Mouse (Mus musculus): ENCODE results near the gene Kcnq1. TPM values are rescaled to one million over a fixed set of nuclear protein-coding genes. Genes with fewer than 3 reads are reported as not detected.

The Kcnq1 gene
- polyA plus RNA-seq, 1 experiment: not detected

DNA sequence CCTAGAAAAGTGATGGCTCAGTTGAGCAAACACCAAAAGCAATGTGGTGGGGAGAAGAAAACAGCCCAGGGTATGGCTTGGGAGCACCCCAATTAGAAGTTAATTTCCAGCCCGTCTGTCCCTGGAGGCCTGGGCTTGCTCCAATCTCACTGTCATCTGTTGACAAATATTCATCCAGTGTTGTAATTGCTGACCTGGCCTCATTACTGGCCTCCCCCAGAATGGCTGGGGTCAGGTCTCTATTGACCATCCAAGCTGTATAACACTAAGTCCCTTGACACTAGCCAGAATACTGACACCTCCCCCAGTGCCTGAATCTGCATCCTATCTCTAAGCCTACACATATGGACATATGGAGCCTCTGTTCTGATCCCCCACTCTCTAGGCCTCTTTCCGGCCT lies 28.8 kb upstream of the Kcnq1 start:
- H3K4me3 ChIP-seq (ENCODE audit: insufficient read depth, poor library complexity, severe bottlenecking): no peak overlapping the region
- no peaks in the 10 kb centered on the region for H3K79me2 ChIP-seq (ENCODE audit: control insufficient read depth, insufficient read depth)
- no peaks in the 10 kb centered on the region for H3K36me3 ChIP-seq (ENCODE audit: control insufficient read depth, insufficient read depth)
- H3K79me3 ChIP-seq (ENCODE audit: low read depth): no peaks in the 10 kb centered on the region
- no peak overlapping the region for H3ac ChIP-seq (ENCODE audit: control insufficient read depth, insufficient read length, low read depth)
- TF ChIP-seq USF1 (IDR thresholded peaks at IDR 0.05; ENCODE audit: low read depth) (no peak), MAX (IDR thresholded peaks at IDR 0.05) (no peak), MYOG (IDR thresholded peaks at IDR 0.05; ENCODE audit: control insufficient read depth, extremely low read depth, insufficient read length) (no peak), MYOD1 (IDR thresholded peaks at IDR 0.05; ENCODE audit: control insufficient read depth, insufficient read length, low read depth) (no peak), FOSL1 (IDR thresholded peaks at IDR 0.05; ENCODE audit: insufficient read depth, low read length, poor library complexity, severe bottlenecking) (no peak), CTCF (IDR thresholded peaks at IDR 0.05; ENCODE audit: control insufficient read depth, insufficient read depth, insufficient read length) (no peak), CEBPB (IDR thresholded peaks at IDR 0.05; ENCODE audit: low read depth) (no peak)
- no peaks in the 10 kb centered on the region for H3K27me3 ChIP-seq (ENCODE audit: control insufficient read depth, insufficient read depth, insufficient read length)

DNA sequence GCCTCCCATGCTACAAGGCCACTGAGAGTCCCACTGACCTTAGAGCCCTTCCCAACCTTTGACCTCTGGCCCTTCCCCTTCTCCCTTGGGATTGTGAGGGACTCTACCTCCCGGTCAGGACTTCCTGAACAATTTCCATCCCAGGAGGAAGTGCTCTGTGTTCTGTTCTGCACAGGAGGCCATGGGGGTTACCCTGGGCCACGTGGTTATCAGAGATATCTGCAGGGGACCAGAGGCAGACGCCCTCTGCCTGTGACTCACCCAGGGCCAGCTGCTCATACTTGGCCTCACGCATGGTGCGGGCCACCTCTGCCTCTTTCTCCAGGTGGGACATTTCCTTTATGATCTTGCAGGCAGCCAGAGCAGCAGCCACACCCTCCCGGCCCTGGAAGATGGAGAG lies 24.1 kb upstream of the Kcnq1 start:
- Histone ChIP-seq H3K79me3 (ENCODE audit: low read depth) (no peaks in the 10 kb centered on the region), H3ac (ENCODE audit: control insufficient read depth, insufficient read length, low read depth) (no peak overlapping the region), H3K4me3 (ENCODE audit: insufficient read depth, poor library complexity, severe bottlenecking) (no peak overlapping the region), H3K27me3 (ENCODE audit: control insufficient read depth, insufficient read depth, insufficient read length) (no peaks in the 10 kb centered on the region), H3K36me3 (ENCODE audit: control insufficient read depth, insufficient read depth) (no peaks in the 10 kb centered on the region), H3K79me2 (ENCODE audit: control insufficient read depth, insufficient read depth) (no peaks in the 10 kb centered on the region)
- TF ChIP-seq MAX (IDR thresholded peaks at IDR 0.05): no peak
- no peak for TF ChIP-seq CEBPB (IDR thresholded peaks at IDR 0.05; ENCODE audit: low read depth)
- TF ChIP-seq FOSL1 (IDR thresholded peaks at IDR 0.05; ENCODE audit: insufficient read depth, low read length, poor library complexity, severe bottlenecking): no peak
- no peak for TF ChIP-seq MYOD1 (IDR thresholded peaks at IDR 0.05; ENCODE audit: control insufficient read depth, insufficient read length, low read depth)
- TF ChIP-seq CTCF (IDR thresholded peaks at IDR 0.05; ENCODE audit: control insufficient read depth, insufficient read depth, insufficient read length): no peak

DNA sequence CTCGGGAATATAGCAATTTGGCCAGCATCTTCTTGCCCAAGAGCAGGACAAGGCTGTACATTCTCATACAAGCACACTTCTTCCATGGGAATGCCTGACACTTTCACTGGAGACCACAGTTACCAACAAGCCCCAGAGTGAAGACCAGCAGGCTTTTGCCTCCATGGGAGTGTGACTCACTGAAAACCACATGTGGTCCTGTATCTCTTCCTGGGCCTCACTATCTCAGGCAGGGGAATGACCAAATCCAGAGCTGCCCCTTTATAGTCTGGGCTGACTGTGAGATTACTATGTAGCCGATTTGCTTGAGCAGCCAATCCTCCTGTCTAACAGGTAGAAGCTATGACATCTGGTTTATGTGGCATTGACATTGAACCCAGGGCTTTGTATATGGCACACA lies 22.5 kb upstream of the Kcnq1 start:
- Histone ChIP-seq H3K79me2 (ENCODE audit: control insufficient read depth, insufficient read depth) (no peaks in the 10 kb centered on the region), H3K27me3 (ENCODE audit: control insufficient read depth, insufficient read depth, insufficient read length) (peaks cover 3% of the 10 kb centered on the region), H3K4me3 (ENCODE audit: insufficient read depth, poor library complexity, severe bottlenecking) (no peak overlapping the region), H3ac (ENCODE audit: control insufficient read depth, insufficient read length, low read depth) (no peak overlapping the region), H3K36me3 (ENCODE audit: control insufficient read depth, insufficient read depth) (no peaks in the 10 kb centered on the region), H3K79me3 (ENCODE audit: low read depth) (no peaks in the 10 kb centered on the region)
- TF ChIP-seq MYOG (IDR thresholded peaks at IDR 0.05; ENCODE audit: control insufficient read depth, extremely low read depth, insufficient read length): no peak
- no peak for TF ChIP-seq CTCF (IDR thresholded peaks at IDR 0.05; ENCODE audit: control insufficient read depth, insufficient read depth, insufficient read length)
- TF ChIP-seq MAX (IDR thresholded peaks at IDR 0.05): no peak
- no peak for TF ChIP-seq USF1 (IDR thresholded peaks at IDR 0.05; ENCODE audit: low read depth)
- TF ChIP-seq CEBPB (IDR thresholded peaks at IDR 0.05; ENCODE audit: low read depth): no peak
- no peak for TF ChIP-seq MYOD1 (IDR thresholded peaks at IDR 0.05; ENCODE audit: control insufficient read depth, insufficient read length, low read depth)
- TF ChIP-seq FOSL1 (IDR thresholded peaks at IDR 0.05; ENCODE audit: insufficient read depth, low read length, poor library complexity, severe bottlenecking): no peak

DNA sequence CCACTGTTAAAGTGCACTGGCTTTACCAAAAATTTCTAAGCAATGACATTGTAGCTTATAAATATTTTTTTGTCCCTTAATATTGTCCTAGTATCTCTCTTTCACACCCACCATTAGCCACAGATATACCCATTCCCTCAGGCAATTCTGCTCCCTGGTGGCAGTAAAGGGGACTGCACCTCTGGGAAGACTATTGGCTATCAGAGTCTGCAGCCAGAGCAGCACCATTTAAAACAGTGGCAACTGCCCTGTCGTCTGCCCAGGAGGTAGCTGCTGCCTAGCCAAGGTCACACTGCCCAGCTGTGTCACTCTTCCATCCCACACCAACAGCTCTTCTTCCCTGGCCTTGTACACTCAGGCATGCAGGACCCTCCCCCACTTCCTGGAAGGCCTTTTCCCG lies 19.8 kb upstream of the Kcnq1 start:
- H3K79me2 ChIP-seq (ENCODE audit: control insufficient read depth, insufficient read depth): no peaks in the 10 kb centered on the region

DNA sequence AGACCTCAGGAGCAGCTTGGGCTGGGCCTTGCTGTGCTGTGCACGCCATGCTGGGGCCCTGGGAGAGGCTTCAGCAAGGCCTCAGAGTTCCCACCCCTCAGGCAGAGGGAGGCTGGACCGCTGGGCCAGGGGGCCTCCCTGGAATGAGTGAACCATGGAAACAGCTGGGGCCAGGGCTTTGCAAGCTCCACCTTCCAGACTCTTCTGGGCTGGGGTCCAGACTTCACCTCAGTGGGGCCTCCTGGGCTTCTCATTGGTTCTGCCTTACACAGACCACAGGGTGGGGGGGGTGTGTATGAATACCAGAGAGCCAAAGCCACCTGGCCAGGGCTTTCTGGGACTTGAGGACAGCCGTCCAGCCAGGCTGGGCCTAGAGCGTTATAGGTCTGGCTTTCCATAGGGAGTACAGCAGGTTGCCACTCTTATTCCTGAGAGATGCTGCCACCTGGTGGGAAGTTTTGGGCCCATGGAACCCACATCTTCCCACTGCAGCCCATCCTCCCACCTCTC lies 19.0 kb upstream of the Kcnq1 start:
- TF ChIP-seq USF1 (IDR thresholded peaks at IDR 0.05; ENCODE audit: low read depth): no peak
- peak; percentile 42 for TF ChIP-seq CTCF (IDR thresholded peaks at IDR 0.05; ENCODE audit: control insufficient read depth, insufficient read depth, insufficient read length)
- Histone ChIP-seq H3K79me2 (ENCODE audit: control insufficient read depth, insufficient read depth) (no peaks in the 10 kb centered on the region), H3K79me3 (ENCODE audit: low read depth) (no peaks in the 10 kb centered on the region), H3ac (ENCODE audit: control insufficient read depth, insufficient read length, low read depth) (no peak overlapping the region), H3K36me3 (ENCODE audit: control insufficient read depth, insufficient read depth) (no peaks in the 10 kb centered on the region), H3K27me3 (ENCODE audit: control insufficient read depth, insufficient read depth, insufficient read length) (peaks cover 15% of the 10 kb centered on the region), H3K4me3 (ENCODE audit: insufficient read depth, poor library complexity, severe bottlenecking) (no peak overlapping the region)

More for the DNA sequence above, 19.8 kb upstream of the Kcnq1 start:
- TF ChIP-seq MYOG (IDR thresholded peaks at IDR 0.05; ENCODE audit: control insufficient read depth, extremely low read depth, insufficient read length) (no peak), CTCF (IDR thresholded peaks at IDR 0.05; ENCODE audit: control insufficient read depth, insufficient read depth, insufficient read length) (peak; percentile 57)
- H3K4me3 ChIP-seq (ENCODE audit: insufficient read depth, poor library complexity, severe bottlenecking): no peak overlapping the region
- H3K79me3 ChIP-seq (ENCODE audit: low read depth): no peaks in the 10 kb centered on the region
- no peak overlapping the region for H3ac ChIP-seq (ENCODE audit: control insufficient read depth, insufficient read length, low read depth)
- H3K27me3 ChIP-seq (ENCODE audit: control insufficient read depth, insufficient read depth, insufficient read length): peaks cover 15% of the 10 kb centered on the region
- H3K36me3 ChIP-seq (ENCODE audit: control insufficient read depth, insufficient read depth): no peaks in the 10 kb centered on the region

DNA sequence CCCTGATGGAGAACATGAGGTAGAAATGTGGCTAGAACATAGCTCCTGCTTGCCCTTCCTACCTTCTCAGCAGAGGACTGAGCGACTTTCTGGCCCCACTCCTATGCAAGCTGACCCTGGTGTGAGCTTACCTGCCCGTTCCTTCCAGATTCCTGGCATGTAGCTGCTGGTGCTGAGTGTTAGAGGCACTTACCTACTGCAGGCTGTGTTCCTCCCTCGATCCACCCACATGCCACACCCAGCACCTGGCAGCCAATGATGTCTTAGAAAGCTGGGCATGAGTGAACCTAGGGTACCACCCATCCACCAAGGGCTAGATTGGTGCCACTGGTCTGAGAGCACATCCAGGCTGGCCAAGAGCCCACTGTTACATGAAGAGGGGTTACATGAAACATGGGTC lies 12.3 kb upstream of the Kcnq1 start:
- Histone ChIP-seq H3ac (ENCODE audit: control insufficient read depth, insufficient read length, low read depth) (no peak overlapping the region), H3K79me2 (ENCODE audit: control insufficient read depth, insufficient read depth) (no peaks in the 10 kb centered on the region), H3K4me3 (ENCODE audit: insufficient read depth, poor library complexity, severe bottlenecking) (no peak overlapping the region), H3K27me3 (ENCODE audit: control insufficient read depth, insufficient read depth, insufficient read length) (peaks cover 11% of the 10 kb centered on the region), H3K36me3 (ENCODE audit: control insufficient read depth, insufficient read depth) (no peaks in the 10 kb centered on the region), H3K79me3 (ENCODE audit: low read depth) (no peaks in the 10 kb centered on the region)
- no peak for TF ChIP-seq FOSL1 (IDR thresholded peaks at IDR 0.05; ENCODE audit: insufficient read depth, low read length, poor library complexity, severe bottlenecking)
- no peak for TF ChIP-seq MYOG (IDR thresholded peaks at IDR 0.05; ENCODE audit: control insufficient read depth, extremely low read depth, insufficient read length)
- TF ChIP-seq USF1 (IDR thresholded peaks at IDR 0.05; ENCODE audit: low read depth): no peak
- no peak for TF ChIP-seq MAX (IDR thresholded peaks at IDR 0.05)
- TF ChIP-seq MYOD1 (IDR thresholded peaks at IDR 0.05; ENCODE audit: control insufficient read depth, insufficient read length, low read depth): no peak
- TF ChIP-seq CTCF (IDR thresholded peaks at IDR 0.05; ENCODE audit: control insufficient read depth, insufficient read depth, insufficient read length): no peak
- no peak for TF ChIP-seq CEBPB (IDR thresholded peaks at IDR 0.05; ENCODE audit: low read depth)

Measured in C2C12 (cell line).